Mouse (Mus musculus) midbrain, embryonic 11.5 days (tissue): ENCODE measurements at regions not wholly inside any gene's neighbourhood (a gene's known extent, or its start where the extent isn't known, plus 50 kb on each side); places are given as distances from the start of the nearest gene placed in this dataset.

Source experiments
- ATAC-seq: fragments of 200-750 bp; cut with Nextera tagmentation; 2 replicates; pipeline ENCODE4 v1.8.0; 2017; ENCODE audit warnings: moderate TSS enrichment, moderate library complexity; ENCODE audit not compliant: low FRiP score
- DNase-seq: peaks from one replicate; pipeline ENCODE4 v3.0.0; 2015; ENCODE audit warnings: low spot score; ENCODE audit errors: missing footprints
- H3K27ac ChIP-seq: fragments of 300-500 bp; sonication (generic); 2 replicates; pipeline ENCODE4 v1.5.1; 2014; ENCODE audit warnings: low read depth, low read length
- H3K27me3 ChIP-seq: fragments of 300-500 bp; sonication (generic); 2 replicates; pipeline ENCODE4 v1.6.1; 2014; ENCODE audit warnings: mild to moderate bottlenecking, low read length, moderate library complexity, mixed read lengths; ENCODE audit not compliant: control insufficient read depth, insufficient read depth
- H3K36me3 ChIP-seq: fragments of 300-500 bp; sonication (generic); 2 replicates; pipeline ENCODE4 v1.6.1; 2014; ENCODE audit warnings: mild to moderate bottlenecking, low read length, moderate library complexity, mixed read lengths; ENCODE audit not compliant: control insufficient read depth, insufficient read depth
- H3K4me1 ChIP-seq: fragments of 300-500 bp; sonication (generic); 2 replicates; pipeline ENCODE4 v1.6.1; 2014; ENCODE audit warnings: low read length; ENCODE audit not compliant: control insufficient read depth, insufficient read depth
- H3K4me2 ChIP-seq: fragments of 300-500 bp; sonication (generic); 2 replicates; pipeline ENCODE4 v1.6.1; 2014; ENCODE audit warnings: mild to moderate bottlenecking, moderate library complexity
- H3K4me3 ChIP-seq: fragments of 300-500 bp; sonication (generic); 2 replicates; pipeline ENCODE4 v1.5.1; 2014; ENCODE audit warnings: low read depth, low read length
- H3K9ac ChIP-seq: fragments of 300-500 bp; sonication (generic); 2 replicates; pipeline ENCODE4 v1.6.1; 2014; ENCODE audit warnings: low read length
- H3K9me3 ChIP-seq: fragments of 300-500 bp; sonication (generic); 2 replicates; pipeline ENCODE4 v1.6.1; 2016; ENCODE audit warnings: low read length; ENCODE audit not compliant: control insufficient read depth
- WGBS: fragments of 180-500 bp; shearing (Covaris S2); extraction: QIAGEN DNeasy Blood & Tissue Kit; methylation state at CpG from one replicate; pipeline ENCODE4 v1.1.7; 2014; 5-methylcytosine and 5-hydroxymethylcytosine counted together

DNA sequence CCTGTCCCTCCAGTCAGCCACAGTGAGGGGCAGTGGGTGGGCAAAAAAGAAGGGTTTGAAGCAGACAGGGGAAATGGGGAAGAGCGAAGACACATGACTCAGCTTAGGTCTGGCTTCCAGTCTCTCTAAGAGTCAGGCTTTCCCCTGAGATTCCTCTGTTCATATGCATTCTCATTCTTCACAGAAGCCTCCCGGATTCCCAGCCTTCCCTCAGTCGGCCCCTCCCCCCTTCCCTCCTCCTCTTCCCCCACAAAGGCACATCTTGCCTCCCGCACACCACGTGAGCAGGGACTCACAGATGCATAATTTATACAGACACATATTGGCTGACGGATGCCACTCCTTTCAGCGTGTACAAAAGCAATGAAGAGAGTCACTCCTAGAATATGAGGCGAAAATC is 259.8 kb downstream of the Sox11 start:
- Histone ChIP-seq H3K4me1 (peaks cover 39% of the 10 kb centered on the region), H3K4me3 (peak overlapping the region; percentile 20), H3K27me3 (no peaks in the 10 kb centered on the region), H3K27ac (peak overlapping the region; percentile 99), H3K4me2 (peak overlapping the region; percentile 50), H3K9ac (peak overlapping the region; percentile 77), H3K36me3 (no peaks in the 10 kb centered on the region), H3K9me3 (no peaks in the 10 kb centered on the region)
- WGBS: 0% methylated on average over 8 of the region's 8 CpGs
- ATAC-seq: peak; percentile 94
- peak; percentile 98 for DNase-seq

DNA sequence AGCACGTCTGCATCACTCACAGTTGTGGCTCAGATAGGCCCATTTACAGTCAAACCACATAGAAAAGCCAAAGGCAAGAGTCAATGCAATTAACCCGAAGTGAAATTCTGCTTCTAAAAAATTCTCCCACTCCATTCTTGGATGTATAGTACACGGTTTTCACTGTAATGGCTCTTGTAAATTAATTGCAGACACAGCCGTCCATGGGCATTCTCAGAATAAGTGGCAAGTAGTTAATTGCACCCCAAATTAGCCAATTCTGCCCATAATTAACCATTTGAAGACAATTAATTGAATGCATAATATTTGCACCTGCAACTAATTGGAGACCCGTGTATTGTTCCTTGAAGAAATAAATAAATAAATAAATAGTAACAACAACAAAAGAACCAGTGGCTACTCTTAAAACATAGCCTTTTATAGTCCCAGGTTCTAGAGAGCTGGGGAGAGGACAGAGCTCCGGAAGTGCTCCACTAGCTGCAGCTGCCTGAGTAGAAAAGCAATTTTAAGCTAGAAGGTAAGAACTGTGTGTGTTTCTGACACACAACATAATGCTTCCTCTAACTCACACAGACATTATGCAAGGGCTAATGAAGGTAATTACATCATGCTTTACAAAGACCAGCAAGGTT is 266.2 kb downstream of the Sox11 start:
- WGBS: 83% methylated on average over 6 of the region's 6 CpGs
- ATAC-seq (no peak), DNase-seq (peak; percentile 78)
- Histone ChIP-seq H3K4me3 (no peak overlapping the region), H3K36me3 (no peaks in the 10 kb centered on the region), H3K27ac (no peak overlapping the region), H3K4me2 (no peak overlapping the region), H3K27me3 (no peaks in the 10 kb centered on the region), H3K9ac (no peak overlapping the region), H3K9me3 (no peaks in the 10 kb centered on the region), H3K4me1 (peaks cover 1% of the 10 kb centered on the region)

DNA sequence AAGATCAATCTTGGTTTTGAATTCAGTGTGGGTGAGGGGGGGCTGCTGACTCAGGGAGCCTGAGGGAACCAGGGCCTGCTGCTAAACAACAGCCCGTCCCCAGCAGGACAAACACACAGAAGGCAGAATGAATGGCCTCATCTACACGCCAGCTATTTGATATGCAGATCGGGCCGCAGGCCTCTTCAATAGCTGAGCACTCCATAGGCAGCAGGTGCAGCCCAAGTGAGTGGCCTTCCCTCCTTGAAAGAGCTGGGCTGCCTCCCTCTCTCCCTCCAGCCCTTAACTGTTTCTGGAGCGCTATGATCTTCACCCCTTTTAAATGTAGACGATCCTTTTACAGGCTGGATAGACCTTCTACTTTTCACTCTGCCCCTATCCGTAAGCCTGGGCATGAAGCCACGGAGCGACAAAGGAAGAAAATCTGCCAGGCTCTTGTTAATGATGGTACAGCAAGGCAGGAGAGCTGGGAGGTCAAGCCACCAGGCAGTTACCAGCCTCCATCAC is 277.3 kb downstream of the Sox11 start:
- Histone ChIP-seq H3K4me2 (peak overlapping the region; percentile 41), H3K9ac (peak overlapping the region; percentile 31), H3K36me3 (no peaks in the 10 kb centered on the region), H3K9me3 (no peaks in the 10 kb centered on the region), H3K27me3 (no peaks in the 10 kb centered on the region), H3K4me3 (peak overlapping the region; percentile 17), H3K4me1 (peaks cover 45% of the 10 kb centered on the region), H3K27ac (peak overlapping the region; percentile 90)
- DNase-seq: peak; percentile 95
- ATAC-seq: peak; percentile 86
- 7% methylated on average over 9 of the region's 9 CpGs for WGBS

DNA sequence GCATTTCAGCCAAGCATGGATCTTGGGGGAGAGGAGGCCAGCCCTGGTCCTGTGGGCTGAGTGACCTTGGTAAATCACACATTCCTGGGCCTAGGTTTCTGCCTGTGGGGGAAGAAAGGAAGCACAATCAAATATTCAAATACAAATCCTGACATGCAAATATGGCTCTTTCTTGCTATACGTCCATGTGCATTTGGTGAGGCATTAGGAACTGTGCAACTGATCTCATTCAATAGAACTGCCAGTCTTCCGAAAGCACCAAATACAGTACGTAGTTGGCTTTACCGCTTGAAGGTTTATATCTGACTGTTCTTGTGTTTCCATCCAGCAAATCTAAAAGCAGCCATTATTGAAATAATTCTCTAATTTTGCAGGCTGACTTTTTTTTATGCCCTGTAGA is 278.9 kb downstream of the Sox11 start:
- no peaks in the 10 kb centered on the region for H3K9me3 ChIP-seq
- peaks cover 47% of the 10 kb centered on the region for H3K4me1 ChIP-seq
- peak overlapping the region; percentile 42 for H3K9ac ChIP-seq
- ATAC-seq (no peak), DNase-seq (no peak)
- 57% methylated on average over 4 of the region's 4 CpGs for WGBS
- peak overlapping the region; percentile 14; the same call in 1 of the 2 replicates for H3K4me2 ChIP-seq
- no peaks in the 10 kb centered on the region for H3K27me3 ChIP-seq
- no peaks in the 10 kb centered on the region for H3K36me3 ChIP-seq
- no peak overlapping the region for H3K4me3 ChIP-seq
- H3K27ac ChIP-seq: peak overlapping the region; percentile 90

DNA sequence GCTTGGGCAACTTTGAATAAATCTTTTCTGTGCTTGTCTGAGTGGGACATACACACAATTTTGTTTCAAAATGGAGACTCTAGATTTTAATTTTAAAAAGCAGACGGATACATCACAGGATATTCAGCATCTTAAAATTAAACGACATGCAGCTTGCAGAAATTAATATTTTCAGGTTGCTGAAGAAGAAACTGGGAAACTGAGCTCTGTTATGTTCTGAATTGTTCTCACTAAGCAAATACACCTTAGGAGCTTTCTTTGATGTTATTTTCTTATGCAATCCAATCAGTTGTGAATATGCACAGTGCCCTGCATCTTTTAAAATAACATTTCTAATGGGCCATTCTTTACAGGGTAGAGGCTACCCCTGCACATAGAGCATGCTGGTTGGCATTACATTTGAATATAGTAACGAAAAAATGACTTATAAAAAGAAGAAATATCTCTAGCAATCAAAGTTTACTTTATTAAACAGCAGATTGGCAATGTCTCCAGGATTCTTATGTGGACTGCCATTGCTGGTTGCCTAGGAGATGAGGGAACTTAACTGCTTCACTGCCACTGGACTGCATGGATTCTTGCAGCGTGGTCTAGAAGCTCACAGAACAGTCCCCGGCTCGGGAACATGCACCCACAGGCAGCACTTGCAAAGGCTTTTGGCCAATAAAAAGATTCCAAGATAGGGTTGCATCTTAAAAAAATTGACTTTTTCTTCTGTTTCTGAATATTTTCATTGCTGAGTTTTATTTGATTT is 279.7 kb downstream of the Sox11 start:
- peaks cover 53% of the 10 kb centered on the region for H3K4me1 ChIP-seq
- H3K9ac ChIP-seq: peak overlapping the region; percentile 78
- no peaks in the 10 kb centered on the region for H3K36me3 ChIP-seq
- H3K4me3 ChIP-seq: peak overlapping the region; percentile 23; the same call in 1 of the 2 replicates
- peak overlapping the region; percentile 60 for H3K4me2 ChIP-seq
- ATAC-seq (no peak), DNase-seq (peak; percentile 93)
- H3K27me3 ChIP-seq: no peaks in the 10 kb centered on the region
- 15% methylated on average over 6 of the region's 6 CpGs for WGBS
- H3K27ac ChIP-seq: peak overlapping the region; percentile 97
- H3K9me3 ChIP-seq: no peaks in the 10 kb centered on the region

DNA sequence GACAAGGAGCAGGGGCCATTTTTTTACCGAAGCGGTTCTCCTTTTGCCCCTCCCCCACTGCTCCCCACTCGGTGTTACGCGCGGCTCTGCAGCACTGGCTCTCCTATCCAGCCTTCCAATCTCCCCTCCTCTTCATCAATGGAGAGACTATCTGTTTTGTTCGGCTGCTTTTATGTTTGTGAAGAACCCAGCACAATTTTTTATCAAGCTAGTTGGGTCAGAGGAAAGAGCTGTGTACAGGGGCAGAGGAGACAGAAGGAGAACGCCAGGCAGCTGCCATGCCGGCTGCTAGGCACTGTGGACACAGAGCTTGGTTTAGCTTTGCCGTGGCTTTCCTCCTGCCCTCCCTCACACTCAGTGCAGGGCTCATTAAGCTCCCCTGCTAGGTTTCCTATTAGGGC is 280.3 kb downstream of the Sox11 start:
- Histone ChIP-seq H3K9me3 (no peaks in the 10 kb centered on the region), H3K4me1 (peaks cover 54% of the 10 kb centered on the region), H3K27ac (peak overlapping the region; percentile 97), H3K9ac (peak overlapping the region; percentile 78), H3K4me2 (peak overlapping the region; percentile 60), H3K36me3 (no peaks in the 10 kb centered on the region), H3K27me3 (no peaks in the 10 kb centered on the region), H3K4me3 (peak overlapping the region; percentile 23)
- WGBS: 0% methylated on average over 10 of the region's 10 CpGs
- ATAC-seq (peak; percentile 65), DNase-seq (peak; percentile 97)

DNA sequence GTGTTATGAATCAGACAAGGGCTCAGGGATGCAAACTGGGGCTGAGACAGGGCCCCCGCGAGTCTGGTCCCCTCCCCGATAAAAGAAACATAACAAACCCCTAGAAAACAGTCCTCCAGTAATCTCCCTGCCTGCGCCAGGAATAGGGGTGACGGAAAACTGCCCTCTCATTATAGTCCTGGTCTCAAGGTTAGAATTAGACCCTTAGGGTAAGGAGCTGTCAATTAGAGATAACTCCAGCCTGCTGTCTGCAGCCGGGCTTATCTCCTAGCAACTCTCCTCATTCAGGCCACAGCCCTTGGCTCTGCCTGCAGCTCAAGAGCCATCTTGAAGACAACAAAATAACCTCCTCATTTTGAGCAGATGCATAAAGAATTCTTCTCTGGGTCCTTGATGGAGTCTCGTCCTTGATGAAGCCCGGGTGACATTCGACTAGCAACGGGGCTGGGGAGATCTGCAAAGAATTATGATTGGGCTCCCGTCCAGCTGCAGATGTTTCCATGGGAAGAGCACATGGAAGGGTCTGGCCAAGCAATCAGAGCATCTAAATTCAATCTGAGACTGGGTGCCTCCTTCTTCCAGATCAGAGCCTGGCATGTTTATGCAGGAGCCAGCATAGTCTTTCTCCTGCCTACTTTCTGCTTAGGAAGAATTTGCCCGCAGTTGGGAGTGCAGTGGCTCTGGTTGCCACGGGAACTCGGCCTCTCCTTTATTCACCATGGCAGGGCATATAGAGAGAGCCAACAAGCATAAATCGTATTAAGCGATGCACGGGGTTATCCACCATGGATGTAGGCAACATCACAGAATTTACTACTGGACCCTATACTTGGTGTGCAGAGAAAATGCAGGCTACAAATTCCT is 281.2 kb downstream of the Sox11 start:
- Histone ChIP-seq H3K27ac (peak overlapping the region; percentile 97), H3K9me3 (no peaks in the 10 kb centered on the region), H3K4me1 (peaks cover 54% of the 10 kb centered on the region), H3K4me2 (peak overlapping the region; percentile 60), H3K4me3 (peak overlapping the region; percentile 23), H3K36me3 (no peaks in the 10 kb centered on the region), H3K9ac (peak overlapping the region; percentile 78), H3K27me3 (no peaks in the 10 kb centered on the region)
- ATAC-seq (peak; percentile 68), DNase-seq (peak; percentile 97)
- 3% methylated on average over 17 of the region's 17 CpGs for WGBS

DNA sequence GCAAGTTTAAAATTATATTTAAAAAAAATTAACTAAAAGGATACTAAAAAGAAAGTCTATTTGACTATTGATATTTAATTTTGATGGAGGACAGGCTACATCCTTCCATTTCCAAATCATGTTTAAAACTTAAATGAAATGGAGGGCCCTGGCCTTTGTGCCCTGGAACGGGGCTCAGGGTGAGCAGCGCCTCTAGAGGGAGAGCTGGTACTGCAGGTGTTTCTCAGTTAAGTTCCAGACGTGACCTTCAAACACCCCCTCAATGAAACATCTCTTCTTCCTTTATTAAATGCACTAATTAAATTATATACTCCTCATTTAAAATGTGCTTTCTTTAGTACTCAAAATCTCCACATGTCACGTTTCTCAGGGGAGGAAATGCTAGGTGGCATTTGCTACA is 282.5 kb downstream of the Sox11 start:
- Histone ChIP-seq H3K4me1 (peaks cover 48% of the 10 kb centered on the region), H3K4me3 (no peak overlapping the region), H3K9me3 (no peaks in the 10 kb centered on the region), H3K27me3 (no peaks in the 10 kb centered on the region), H3K36me3 (no peaks in the 10 kb centered on the region), H3K4me2 (peak overlapping the region; percentile 60), H3K27ac (peak overlapping the region; percentile 97), H3K9ac (peak overlapping the region; percentile 78)
- DNase-seq (peak; percentile 98), ATAC-seq (no peak)
- 14% methylated on average over 4 of the region's 4 CpGs for WGBS
